Mouse (Mus musculus) neural tube, embryonic 14.5 days (tissue): ENCODE measurements around the gene Mamstr. TPM values are rescaled to one million over a fixed set of nuclear protein-coding genes. Genes with fewer than 3 reads are reported as not detected.
A peak's percentile ranks its signal among the peaks of the same experiment; 100 is the strongest.

Experiments
- ATAC-seq: fragments of 200-750 bp; cut with Nextera tagmentation; 2 replicates; pipeline ENCODE4 v1.8.0; 2017; ENCODE audit warnings: low read depth, mild to moderate bottlenecking, moderate TSS enrichment, moderate library complexity
- H3K27ac ChIP-seq: fragments of 300-500 bp; sonication (generic); 2 replicates; pipeline ENCODE4 v1.5.1; 2014; ENCODE audit warnings: low read depth, mild to moderate bottlenecking, control low read depth, low read length, moderate library complexity, mixed read lengths
- H3K27me3 ChIP-seq: fragments of 300-500 bp; sonication (generic); 2 replicates; pipeline ENCODE4 v1.6.1; 2014; ENCODE audit warnings: low read length; ENCODE audit not compliant: control insufficient read depth, insufficient read depth
- H3K36me3 ChIP-seq: fragments of 300-500 bp; sonication (generic); 2 replicates; pipeline ENCODE4 v1.6.1; 2014; ENCODE audit warnings: low read length, mixed read lengths; ENCODE audit not compliant: control insufficient read depth, insufficient read depth
- H3K4me1 ChIP-seq: fragments of 300-500 bp; sonication (generic); 2 replicates; pipeline ENCODE4 v1.6.1; 2014; ENCODE audit warnings: low read length; ENCODE audit not compliant: control insufficient read depth, insufficient read depth
- H3K4me2 ChIP-seq: fragments of 300-500 bp; sonication (generic); 2 replicates; pipeline ENCODE4 v1.6.1; 2014; ENCODE audit warnings: mild to moderate bottlenecking, low read depth, low read length, control low read depth
- H3K4me3 ChIP-seq: fragments of 300-500 bp; sonication (generic); 2 replicates; pipeline ENCODE4 v1.5.1; 2014; ENCODE audit warnings: low read depth, low read length, control low read depth, mixed read lengths
- H3K9ac ChIP-seq: fragments of 300-500 bp; sonication (generic); replicated peaks from 2 replicates; pipeline ENCODE4 v1.6.1; 2014; ENCODE audit warnings: low read depth, mild to moderate bottlenecking, control low read depth, low read length, mixed read lengths
- H3K9me3 ChIP-seq: fragments of 300-500 bp; sonication (generic); 2 replicates; pipeline ENCODE4 v1.6.1; 2016; ENCODE audit warnings: low read length; ENCODE audit not compliant: control insufficient read depth
- WGBS: fragments of 180-500 bp; shearing (Covaris S2); extraction: QIAGEN DNeasy Blood & Tissue Kit; methylation state at CpG from one replicate; pipeline ENCODE4 v1.1.7; 2014; 5-methylcytosine and 5-hydroxymethylcytosine counted together
- polyA plus RNA-seq: library from polyadenylated mRNA; unstranded; fragments of >200 nt; fragmentation: Nextera tagmentation; extraction: Ambion mirVana; gene quantifications from 2 replicates; pipeline ENCODE4 v1.2.1, GENCODE M21; 2014

The Mamstr gene
- polyA plus RNA-seq, 1 experiment from 2014 or later: 2.6 TPM

DNA sequence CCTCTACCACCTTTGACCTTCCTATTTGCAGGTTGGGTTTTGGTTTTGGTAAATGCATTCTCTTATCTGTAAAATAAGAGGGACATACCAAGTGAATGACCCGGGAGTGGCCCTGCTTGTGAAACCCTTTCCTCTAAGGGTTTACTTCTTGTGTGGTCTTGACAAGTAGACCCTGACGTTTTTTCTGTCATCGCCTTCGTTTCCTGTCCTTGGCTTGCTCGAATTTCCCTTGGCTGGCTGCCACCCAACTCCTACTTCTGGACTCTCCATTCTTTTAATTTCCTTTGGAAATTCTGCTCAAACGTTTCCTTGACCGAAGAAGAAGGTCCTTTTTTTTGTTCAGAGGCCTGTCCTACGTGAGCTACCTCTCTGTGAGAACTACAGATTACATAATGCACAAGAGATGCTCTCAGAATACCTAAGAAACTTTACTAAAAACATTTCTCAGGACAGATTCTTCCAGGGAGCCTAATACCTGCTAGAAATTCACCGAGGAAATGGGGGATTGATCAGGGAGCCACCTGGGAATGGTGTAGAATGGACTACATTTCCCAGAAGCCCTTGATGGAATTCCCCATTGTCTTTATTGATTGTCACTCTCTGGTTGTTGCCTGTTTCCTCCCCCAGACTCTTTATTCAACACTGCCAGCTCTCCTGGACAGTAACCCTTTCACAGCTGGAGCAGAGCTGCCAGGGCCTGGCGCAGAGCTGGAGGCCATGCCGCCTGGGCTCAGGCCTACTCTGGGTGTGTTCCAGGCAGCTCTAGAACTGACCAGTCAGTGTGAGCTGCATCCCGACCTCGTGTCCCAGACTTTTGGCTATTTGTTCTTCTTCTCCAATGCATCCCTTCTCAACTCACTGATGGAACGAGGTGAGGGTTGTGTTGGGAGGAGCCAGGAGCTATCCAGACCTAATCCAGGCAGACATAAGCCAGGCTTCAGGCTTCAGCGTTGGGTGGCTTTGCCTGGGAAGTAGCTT lies 3.8 kb upstream of the Mamstr start:
- H3K9me3 ChIP-seq: no peaks in the 10 kb centered on the region; the same call in 1 of the 2 replicates
- H3K27ac ChIP-seq: no peak overlapping the region
- no peak overlapping the region for H3K4me2 ChIP-seq
- no peak overlapping the region for H3K9ac ChIP-seq
- H3K27me3 ChIP-seq: no peaks in the 10 kb centered on the region
- no peaks in the 10 kb centered on the region; the same call in 1 of the 2 replicates for H3K36me3 ChIP-seq
- H3K4me1 ChIP-seq: peaks cover 3% of the 10 kb centered on the region; the same call in 1 of the 2 replicates
- no peak for ATAC-seq
- H3K4me3 ChIP-seq: no peak overlapping the region
- 87% methylated on average over 15 of the region's 15 CpGs for WGBS

DNA sequence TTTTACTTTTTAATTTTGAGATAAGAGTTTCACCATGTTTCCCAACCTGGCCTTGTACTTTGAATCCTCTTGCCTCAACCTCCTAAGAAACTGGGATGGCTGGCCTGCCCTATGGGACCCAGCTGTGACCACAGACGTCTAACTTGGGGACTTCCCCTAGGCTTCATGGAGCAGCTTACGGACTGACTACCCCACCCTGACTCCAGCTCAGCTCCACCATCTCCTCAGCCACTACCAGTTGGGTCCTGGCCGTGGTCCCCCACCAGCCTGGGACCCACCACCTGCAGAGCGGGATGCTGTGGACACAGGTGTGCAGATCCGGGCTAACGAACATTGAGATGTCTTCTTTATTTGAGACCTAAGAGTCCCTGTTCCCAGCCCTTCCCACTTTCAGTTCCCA lies 2.1 kb upstream of the Mamstr start:
- no peaks in the 10 kb centered on the region for H3K27me3 ChIP-seq
- no peak overlapping the region for H3K4me3 ChIP-seq
- H3K27ac ChIP-seq: no peak overlapping the region
- no peaks in the 10 kb centered on the region; the same call in 1 of the 2 replicates for H3K36me3 ChIP-seq
- H3K9me3 ChIP-seq: no peaks in the 10 kb centered on the region; the same call in 1 of the 2 replicates
- no peak for ATAC-seq
- no peak overlapping the region for H3K9ac ChIP-seq
- peak overlapping the region; percentile 50; the same call in 1 of the 2 replicates for H3K4me2 ChIP-seq
- H3K4me1 ChIP-seq: peaks cover 8% of the 10 kb centered on the region
- WGBS: 95% methylated on average over 6 of the region's 6 CpGs

DNA sequence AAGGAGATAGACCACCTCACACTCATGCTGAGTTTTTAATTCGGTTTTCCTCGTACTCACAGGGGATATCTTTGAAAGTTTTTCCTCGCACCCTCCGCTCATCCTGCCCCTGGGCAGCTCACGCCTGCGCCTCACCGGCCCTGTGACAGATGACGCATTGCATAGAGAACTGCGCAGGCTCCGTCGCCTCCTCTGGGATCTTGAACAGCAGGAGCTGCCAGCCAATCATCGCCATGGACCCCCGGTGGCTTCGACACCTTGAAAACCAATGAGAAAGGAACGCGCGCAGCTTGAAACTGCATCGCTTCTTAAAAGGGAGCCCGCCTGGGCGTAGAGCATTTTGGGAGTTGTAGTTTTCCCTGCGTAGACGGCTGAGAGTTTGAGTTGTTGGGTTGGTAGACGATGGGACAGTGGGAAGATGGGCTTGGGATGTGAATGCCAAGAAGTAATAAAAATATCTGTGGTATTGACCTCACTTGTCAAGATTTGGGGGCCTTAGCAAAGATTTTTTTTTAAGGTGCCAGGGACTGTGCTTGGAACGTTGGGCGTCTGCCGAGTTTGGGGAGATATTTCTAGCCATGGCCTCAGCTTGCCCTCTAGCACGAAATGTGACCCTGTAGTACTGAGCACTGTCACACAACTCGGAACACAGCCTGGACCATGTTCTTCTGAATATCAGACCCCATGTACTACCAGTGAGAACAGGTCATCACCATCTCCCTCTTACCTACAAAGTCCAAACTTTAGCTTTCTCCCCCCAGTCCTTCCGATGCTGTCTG lies 965 bp upstream of the Mamstr start:
- Histone ChIP-seq H3K36me3 (no peaks in the 10 kb centered on the region; the same call in 1 of the 2 replicates), H3K9ac (no peak overlapping the region), H3K4me1 (peaks cover 12% of the 10 kb centered on the region), H3K4me2 (peak overlapping the region; percentile 50), H3K4me3 (peak overlapping the region; percentile 19), H3K9me3 (no peaks in the 10 kb centered on the region; the same call in 1 of the 2 replicates), H3K27me3 (no peaks in the 10 kb centered on the region), H3K27ac (no peak overlapping the region)
- peak; percentile 88 for ATAC-seq
- 21% methylated on average over 29 of the region's 29 CpGs for WGBS

DNA sequence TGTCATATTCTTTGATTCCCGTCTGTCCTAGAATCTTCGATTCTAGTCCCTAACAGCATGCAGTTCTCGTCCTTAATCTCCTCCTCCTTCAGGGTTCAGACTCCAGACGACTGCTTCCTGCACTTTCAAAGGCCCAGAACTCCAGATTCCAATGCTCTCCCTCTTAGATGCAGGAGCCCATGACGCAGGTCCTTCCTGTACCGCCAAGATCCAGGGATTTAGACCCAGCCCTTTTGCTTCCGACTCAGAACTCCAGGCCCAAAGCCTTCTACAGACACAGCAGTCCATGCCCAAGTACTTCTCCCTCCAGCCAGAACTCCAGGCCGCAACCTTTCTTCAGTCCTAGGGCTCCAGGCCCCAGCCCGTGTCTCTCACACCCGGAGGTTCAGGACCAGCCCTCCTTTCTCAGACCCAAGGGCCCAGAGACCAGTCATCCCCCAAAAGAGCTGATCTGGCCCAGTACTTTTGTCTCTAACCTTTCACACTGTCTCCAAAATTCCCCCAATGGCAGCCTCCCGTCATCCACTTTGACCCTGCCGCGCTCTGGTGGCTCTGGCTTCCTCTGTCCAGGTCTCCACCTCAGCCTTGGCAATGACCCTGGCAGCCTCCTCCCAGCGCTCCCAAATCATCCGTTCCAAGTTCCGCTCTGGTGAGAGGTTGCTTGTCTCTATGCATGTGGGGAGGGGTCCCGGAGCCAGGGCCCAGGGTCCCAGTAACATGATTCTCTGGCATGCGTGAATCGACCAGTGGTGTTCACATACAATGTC lies 597 bp downstream of the Mamstr start:
- no peak overlapping the region for H3K9ac ChIP-seq
- H3K27ac ChIP-seq: no peak overlapping the region
- H3K9me3 ChIP-seq: no peaks in the 10 kb centered on the region; the same call in 1 of the 2 replicates
- peaks cover 17% of the 10 kb centered on the region for H3K4me1 ChIP-seq
- no peak overlapping the region for H3K4me3 ChIP-seq
- no peak overlapping the region for H3K4me2 ChIP-seq
- no peaks in the 10 kb centered on the region for H3K27me3 ChIP-seq
- 80% methylated on average over 19 of the region's 19 CpGs for WGBS
- no peaks in the 10 kb centered on the region; the same call in 1 of the 2 replicates for H3K36me3 ChIP-seq
- ATAC-seq: no peak

DNA sequence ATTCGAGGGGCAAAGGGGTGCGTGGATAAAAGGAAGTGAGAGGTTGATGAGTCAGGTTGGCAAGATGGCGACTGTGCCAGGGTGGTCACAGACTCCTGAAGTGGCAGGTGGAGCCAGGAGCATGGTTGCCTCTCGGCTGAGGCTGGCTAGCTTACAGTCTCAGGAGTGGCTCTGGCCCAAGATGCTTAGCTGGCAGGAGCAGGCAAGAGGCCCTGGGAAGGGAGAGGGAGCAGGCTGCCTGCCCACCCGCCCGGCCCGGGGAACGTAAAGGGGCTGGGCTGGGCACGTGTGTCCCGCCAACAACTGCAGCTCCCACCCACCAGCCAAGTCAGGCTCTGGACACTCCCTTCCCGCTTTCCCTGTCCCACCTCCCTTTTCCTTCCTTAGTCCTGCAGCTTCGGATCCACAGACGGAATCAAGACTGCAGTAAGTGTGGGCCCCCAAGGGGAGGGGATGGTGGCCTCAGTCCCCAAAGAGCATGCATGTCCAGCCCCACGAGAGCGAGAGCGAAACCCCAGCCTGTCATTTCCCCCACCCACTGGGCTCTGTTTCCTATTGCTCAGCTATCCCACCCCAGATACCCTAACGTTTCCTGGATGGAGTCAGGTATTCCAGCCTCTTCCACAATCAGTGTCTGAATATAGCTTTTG lies 1.7 kb downstream of the Mamstr start:
- Histone ChIP-seq H3K4me2 (peak overlapping the region; percentile 71; the same call in 1 of the 2 replicates), H3K27me3 (no peaks in the 10 kb centered on the region), H3K9me3 (no peaks in the 10 kb centered on the region; the same call in 1 of the 2 replicates), H3K27ac (no peak overlapping the region), H3K4me3 (no peak overlapping the region), H3K9ac (no peak overlapping the region), H3K36me3 (no peaks in the 10 kb centered on the region; the same call in 1 of the 2 replicates), H3K4me1 (peaks cover 17% of the 10 kb centered on the region)
- WGBS: 68% methylated on average over 14 of the region's 17 CpGs
- no peak for ATAC-seq

DNA sequence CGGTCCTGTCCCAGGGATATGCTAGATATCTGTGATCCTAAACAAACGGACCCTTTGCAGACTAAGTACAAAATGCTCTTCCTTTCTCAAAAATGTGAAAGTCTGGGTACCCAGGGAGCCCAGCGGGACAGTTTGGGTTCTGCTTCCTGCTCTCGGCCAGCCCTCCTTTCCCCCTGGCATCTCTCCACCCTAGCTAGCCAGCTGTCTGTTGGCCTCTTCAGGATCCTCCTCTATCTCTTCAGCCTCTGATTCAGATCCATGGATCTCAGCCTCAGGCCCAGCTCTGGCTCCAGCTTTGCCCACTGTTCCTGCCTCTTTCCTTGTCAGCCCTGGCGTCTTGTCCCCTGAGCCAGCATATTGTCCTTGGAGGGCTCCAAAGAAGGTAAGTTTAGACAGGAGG lies 2.3 kb downstream of the Mamstr start:
- no peak for ATAC-seq
- Histone ChIP-seq H3K4me3 (no peak overlapping the region), H3K27ac (no peak overlapping the region), H3K9ac (no peak overlapping the region), H3K36me3 (no peaks in the 10 kb centered on the region), H3K4me1 (peaks cover 17% of the 10 kb centered on the region), H3K4me2 (peak overlapping the region; percentile 71), H3K27me3 (no peaks in the 10 kb centered on the region), H3K9me3 (no peaks in the 10 kb centered on the region)
- WGBS: 80% methylated on average over 5 of the region's 5 CpGs

DNA sequence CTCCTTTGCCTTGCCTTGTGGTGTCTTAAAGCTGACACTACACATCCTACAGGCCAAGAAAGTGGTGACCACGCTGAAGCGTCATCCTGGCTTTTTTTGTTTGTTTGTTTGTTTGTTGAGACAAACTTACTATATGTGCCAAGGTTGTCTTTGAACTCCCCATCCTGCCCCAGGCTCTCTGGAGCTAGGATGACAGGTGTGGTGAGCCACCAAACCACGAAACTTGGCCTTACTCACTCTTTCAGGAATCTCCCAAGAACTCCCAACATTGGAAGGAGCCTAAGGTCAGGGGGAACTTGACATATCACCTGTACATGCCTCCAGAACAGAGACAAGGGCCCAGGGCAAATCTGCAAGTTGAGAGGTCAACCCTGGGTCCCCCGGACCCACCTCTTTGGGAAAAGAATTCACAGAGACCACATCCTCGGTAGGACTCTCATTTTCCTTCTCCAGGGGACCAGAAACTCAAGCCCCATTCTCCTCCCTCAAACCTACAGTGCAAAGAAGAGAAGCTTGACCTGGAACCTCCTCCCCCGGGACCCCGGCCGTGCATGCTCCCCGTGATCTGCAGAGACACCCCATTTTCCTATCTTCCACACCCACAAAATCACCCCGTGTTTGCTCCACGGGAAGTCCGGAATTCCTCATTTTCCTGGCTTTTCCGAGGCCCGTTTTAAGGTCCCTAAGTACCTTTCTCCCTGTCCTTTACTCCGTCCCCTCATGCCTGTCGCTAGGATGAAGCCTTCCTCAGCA lies 2.9 kb downstream of the Mamstr start:
- H3K36me3 ChIP-seq: no peaks in the 10 kb centered on the region
- 38% methylated on average over 16 of the region's 16 CpGs for WGBS
- peak overlapping the region; percentile 60 for H3K9ac ChIP-seq
- peak overlapping the region; percentile 71 for H3K4me2 ChIP-seq
- no peaks in the 10 kb centered on the region for H3K27me3 ChIP-seq
- no peaks in the 10 kb centered on the region for H3K9me3 ChIP-seq
- peaks cover 17% of the 10 kb centered on the region for H3K4me1 ChIP-seq
- H3K4me3 ChIP-seq: peak overlapping the region; percentile 38
- H3K27ac ChIP-seq: peak overlapping the region; percentile 85
- no peak for ATAC-seq
